Mouse (Mus musculus): Measurements from ENCODE around the gene Comtd1.

The Comtd1 gene

GRCm38 (mm10) chr14:21838336-21839017 is 10.3 kb downstream of the Comtd1 start:
- DNase-seq (ENCODE audit: extremely low spot score, low read depth, low spot score): no peak

- no peak for DNase-seq (ENCODE audit: extremely low spot score, low read depth, low spot score)
These were observed 16.9 kb downstream of the Comtd1 start for GRCm38 (mm10) chr14:21831830-21832403.

GRCm38 (mm10) chr14:21830876-21831767 is 17.7 kb downstream of the Comtd1 start:
- DNase-seq (ENCODE audit: extremely low spot score, low read depth, low spot score): peak; percentile 77

DNA sequence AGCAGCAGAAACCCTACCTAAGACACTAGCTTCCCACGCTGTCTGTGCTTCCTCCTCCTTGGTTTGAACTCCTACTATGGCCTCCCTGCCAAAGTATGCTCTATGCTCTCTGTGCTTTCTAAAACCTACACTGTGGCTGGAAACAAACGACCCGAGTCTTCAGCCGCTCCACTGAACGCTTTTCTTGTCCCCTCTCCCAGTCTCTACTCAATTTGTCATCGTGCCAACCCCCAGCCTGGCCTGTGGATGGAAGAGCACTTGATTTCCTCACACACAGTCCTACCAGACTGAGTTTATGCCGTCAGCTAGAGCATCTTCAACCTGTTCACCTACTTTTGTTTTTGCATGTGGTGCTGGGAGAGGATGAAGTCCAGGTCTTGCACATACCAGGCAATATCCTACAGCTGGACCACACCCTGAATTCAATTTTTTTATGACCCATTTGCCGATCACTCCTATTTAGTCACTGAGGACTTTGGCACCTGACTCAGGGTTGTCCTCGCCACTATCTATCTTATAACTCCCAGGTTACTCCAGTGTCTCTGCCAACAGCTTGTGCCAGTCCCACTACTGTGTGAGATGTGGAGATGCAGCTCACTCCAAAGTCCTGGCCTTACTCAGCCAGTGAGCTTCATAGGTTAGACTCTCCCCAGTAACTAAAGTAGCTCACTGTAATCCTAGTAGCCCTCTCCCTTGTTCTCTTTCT is 22.8 kb downstream of the Comtd1 start:
- DNase-seq (ENCODE audit: extremely low spot score, low read depth, low spot score): no peak

- DNase-seq (ENCODE audit: extremely low spot score, low read depth, low spot score): no peak
These were observed 23.8 kb downstream of the Comtd1 start, which contains the start of gene Vdac2 for GRCm38 (mm10) chr14:21824938-21825337. Gene Vdac2, plus strand, starts transcription at chr14:21825238.

DNA sequence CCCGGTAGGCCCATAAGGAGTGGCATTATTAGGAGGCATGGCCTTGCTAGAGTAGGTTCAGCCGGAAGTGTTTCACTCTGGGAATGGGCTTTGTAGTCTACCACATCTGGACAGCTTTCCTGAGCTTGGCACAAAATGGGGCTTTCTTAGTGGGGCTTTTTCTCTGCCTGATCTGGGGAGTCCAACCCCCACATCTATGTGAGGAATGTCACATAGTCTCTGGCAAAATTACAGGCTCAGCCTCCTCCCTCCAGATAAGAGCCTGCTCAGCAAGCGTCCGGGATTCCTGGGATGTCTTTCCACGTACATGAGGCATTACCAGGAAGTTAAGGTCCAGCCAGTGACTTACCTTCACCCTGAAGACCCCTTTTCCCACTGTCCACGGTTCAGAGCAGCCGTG is 24.9 kb downstream of the Comtd1 start:
- no peak for DNase-seq (ENCODE audit: extremely low spot score, low read depth, low spot score)

GRCm38 (mm10) chr14:21822795-21823374 is 25.9 kb downstream of the Comtd1 start:
- no peak for DNase-seq (ENCODE audit: extremely low spot score, low read depth, low spot score)

DNA sequence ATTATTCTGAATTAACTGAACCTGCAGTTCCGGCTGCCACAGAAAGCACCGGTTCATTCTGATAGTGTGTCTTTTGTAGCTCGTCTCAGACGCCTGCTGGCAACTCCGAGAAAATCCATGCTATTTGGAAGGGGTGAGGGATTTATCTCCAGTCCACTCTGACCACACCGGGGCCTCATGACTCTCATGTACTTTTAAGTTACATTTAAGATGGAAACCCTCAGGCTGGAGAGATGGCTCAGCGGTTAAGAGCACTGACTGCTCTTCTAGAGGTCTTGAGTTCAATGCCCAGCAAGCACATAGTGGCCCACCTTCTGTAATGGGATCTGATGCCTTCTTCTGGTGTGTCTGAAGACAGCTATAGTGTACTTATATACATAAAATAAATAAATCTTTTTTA is 26.5 kb downstream of the Comtd1 start:
- no peak for DNase-seq (ENCODE audit: extremely low spot score, low read depth, low spot score)

DNA sequence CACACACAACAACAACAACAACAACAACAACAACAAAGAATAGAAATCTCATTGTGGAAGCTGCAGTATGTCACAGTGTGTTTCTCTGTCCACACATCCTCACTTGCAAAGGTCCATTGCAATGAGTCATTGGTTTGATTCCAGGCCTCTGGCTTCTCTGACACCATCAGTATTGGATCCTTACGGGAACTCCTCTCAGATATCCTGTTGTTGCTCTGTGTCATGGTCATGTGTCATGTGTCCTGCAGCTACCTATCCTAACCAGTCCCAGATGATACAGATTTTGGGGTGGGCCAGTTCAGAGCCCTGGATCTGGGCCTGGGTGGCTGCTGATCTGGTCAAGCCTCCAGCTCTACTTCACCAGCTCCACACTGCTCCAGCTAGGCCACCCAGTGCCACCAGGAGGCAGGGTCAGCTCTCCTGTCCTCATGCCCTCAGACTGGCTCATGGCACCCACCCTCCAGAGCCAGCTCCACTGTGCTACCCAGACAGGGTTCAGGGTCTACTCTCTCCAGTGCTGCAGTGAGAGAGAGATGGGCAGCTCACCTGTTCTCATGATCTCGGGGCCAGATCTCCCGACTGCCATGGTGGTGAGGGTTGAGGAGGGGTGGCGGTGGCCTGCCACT is 27.8 kb downstream of the Comtd1 start:
- DNase-seq (ENCODE audit: extremely low spot score, low read depth, low spot score): no peak

- no peak for DNase-seq (ENCODE audit: extremely low spot score, low read depth, low spot score)
These were observed 31.3 kb downstream of the Comtd1 start for GRCm38 (mm10) chr14:21817453-21817852.

DNA sequence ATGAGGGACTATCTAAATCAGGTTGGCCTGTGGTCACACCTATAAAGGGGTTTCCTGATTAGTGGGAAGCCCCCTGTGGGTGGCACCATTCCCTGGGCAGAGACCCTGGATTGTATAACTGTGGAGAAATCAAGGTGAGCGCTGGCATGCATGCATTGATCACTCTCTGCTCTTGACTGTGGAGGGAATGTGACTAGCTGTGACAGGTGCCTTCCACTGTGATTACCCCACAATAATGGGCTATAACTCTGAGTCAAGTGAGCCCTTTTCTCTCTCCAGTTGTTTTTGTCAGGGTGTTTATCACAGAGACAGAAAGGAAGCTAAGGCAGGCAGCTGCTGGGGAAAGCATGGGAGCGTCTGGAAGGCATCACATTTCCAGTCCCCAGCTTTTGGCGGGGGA is 32.5 kb downstream of the Comtd1 start:
- DNase-seq (ENCODE audit: extremely low spot score, low read depth, low spot score): no peak

- no peak for DNase-seq (ENCODE audit: extremely low spot score, low read depth, low spot score)
These were observed 34.2 kb downstream of the Comtd1 start for GRCm38 (mm10) chr14:21814606-21815005.

DNA sequence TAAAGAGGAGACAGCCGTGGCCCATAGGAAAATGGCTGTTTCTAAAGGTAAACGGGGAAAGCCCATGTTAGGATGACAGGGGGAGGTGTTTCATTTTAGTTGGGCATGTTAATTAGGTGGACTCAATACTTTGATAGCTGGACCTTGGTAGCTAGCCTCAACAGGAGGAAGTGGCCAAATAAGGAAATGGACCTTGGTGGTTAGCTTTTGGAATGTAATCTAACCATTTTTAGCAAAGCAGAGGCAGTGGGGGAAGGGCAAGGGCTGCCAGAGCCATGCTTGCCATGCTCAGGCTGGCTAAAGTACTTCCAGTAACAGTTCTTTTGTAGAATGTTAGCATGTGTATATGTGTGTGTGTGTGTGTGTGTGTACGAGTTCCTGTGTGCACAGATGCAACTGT is 34.9 kb downstream of the Comtd1 start:
- no peak for DNase-seq (ENCODE audit: extremely low spot score, low read depth, low spot score)

GRCm38 (mm10) chr14:21813216-21813615 is 35.6 kb downstream of the Comtd1 start:
- DNase-seq (ENCODE audit: extremely low spot score, low read depth, low spot score): no peak

DNA sequence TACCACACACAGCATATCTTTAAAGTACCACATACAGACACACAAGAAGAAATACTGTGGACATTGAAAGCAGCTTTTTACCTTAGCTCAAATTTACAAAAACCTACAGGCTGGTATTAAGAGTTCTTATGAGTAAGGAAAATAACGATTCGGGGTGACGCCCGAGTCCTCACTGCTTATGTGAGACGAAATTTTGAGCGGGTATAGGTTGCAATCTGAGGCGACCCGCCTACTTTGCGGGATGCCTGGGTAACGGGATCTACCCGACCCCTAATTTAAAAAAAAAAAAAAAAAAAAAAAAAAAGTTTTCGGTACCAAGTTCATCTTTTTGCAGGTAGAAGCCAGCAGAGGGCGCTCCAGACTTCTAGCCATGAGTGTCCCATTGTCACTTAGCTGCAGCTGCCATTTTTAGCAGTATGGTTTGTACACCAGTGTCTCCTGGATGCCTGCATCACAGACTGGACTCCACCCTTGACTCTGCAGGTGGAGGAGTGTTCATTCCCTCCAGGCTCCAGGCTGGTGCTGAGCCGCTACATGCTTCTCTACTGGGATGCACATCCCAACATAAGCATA is 36.1 kb downstream of the Comtd1 start:
- peak; percentile 20 for DNase-seq (ENCODE audit: extremely low spot score, low read depth, low spot score)

DNA sequence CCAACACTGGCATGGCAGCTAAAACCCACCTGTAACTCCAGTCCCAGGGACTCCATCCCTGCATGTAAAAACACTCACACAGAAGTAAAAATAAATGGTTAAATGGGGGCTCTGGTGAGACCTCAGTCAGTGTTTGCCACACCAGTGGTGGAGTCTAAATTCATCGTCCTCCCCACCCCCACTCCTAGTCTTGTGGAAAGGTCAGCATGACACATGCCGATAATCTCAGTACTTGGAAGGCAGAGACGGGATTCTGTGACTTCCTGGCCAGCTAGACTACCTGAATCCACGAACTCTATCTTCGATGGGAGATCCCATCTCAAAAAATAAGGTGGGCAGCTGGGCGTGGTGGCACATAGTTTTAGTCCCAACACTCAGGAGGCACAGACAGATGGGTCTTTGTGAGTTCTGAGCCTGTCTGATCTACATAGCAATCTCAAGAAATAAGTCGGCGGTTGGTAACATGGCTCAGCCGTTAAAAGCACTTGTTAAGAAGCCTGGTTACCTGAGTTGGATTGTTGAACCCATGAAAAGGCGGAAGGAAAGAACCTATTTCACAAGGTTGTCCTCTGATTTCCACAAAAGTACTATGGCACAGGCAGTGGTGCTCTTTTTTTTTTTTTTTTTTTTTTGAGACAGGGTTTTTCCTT is 36.9 kb downstream of the Comtd1 start:
- no peak for DNase-seq (ENCODE audit: extremely low spot score, low read depth, low spot score)

DNA sequence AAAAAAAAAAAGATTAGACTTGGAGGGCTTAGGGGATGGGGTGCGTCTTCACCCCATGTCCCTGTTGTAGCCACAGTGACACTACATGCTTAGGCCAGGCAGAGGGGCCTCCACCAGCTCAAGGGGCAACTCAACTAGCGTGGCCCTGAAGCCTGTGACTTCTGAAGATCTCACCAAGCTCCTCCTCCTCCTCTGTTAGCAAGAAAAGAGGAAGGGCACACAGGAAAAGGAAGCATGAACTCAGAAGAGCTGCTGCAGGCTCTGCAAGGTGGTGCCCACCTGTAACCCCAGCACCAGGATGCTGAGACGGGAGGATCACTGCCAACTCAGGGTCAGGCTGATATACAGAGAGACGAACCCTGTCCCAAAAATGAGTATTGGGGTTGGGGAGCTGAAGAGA is 37.5 kb downstream of the Comtd1 start:
- DNase-seq (ENCODE audit: extremely low spot score, low read depth, low spot score): no peak

DNA sequence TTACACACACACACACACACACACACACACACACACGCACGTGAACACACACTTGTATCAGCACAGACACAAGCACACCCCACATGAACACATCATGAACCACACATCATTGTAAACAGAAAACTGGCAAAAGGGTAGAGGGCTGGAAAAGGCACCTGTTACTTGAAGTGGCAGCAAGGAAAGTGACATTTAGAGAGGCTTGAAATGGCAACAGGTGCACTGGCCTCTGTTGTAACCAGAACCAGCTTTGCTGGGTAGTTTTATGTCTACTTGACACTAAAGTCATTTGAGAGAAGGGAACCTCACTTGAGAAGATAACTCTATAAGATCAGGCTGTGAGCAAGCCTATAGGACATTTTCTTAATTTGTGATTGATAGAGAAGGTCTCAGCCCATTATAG is 39.4 kb downstream of the Comtd1 start:
- no peak for DNase-seq (ENCODE audit: extremely low spot score, low read depth, low spot score)

- no peak for DNase-seq (ENCODE audit: extremely low spot score, low read depth, low spot score)
These were observed 40.4 kb downstream of the Comtd1 start for GRCm38 (mm10) chr14:21808208-21808922.
